Mouse (Mus musculus) olfactory bulb, adult 2 months (tissue): ENCODE results near the gene Cry2.

ENCODE experiments used
- CTCF ChIP-seq: fragments of 200-500 bp; IDR thresholded peaks from 2 replicates; pipeline ENCODE4 v1.5.1; 2012; ENCODE audit warnings: low read depth, mild to moderate bottlenecking, low read length, moderate library complexity; ENCODE audit not compliant: insufficient read depth
- POLR2A ChIP-seq: fragments of 200-500 bp; IDR thresholded peaks from 2 replicates; pipeline ENCODE4 v1.6.1; 2012; ENCODE audit warnings: mild to moderate bottlenecking, low read depth, low read length, moderate library complexity; ENCODE audit not compliant: insufficient read depth

DNA sequence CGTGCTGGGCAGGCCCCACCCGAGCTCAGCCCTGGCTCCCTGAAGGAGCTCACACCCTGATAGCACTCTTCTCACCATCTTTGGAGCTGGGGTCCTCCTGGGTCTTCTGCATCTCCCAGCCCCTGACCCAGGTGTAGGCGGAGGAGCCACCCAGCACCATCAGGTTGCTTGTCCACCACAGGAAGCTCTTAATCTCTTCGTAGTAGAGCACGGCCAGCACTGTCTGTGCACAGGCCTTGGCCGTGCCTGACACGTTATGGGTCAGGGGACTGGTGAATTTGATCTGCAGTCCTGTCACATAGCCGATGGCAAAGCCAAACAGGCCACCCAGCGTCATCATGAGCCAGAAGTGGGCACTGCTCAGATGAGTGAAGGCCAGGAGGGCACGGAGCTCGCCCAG is 20.3 kb upstream of the Cry2 start:
- TF ChIP-seq CTCF (no peak), POLR2A (no peak)
